Mouse (Mus musculus) heart, postnatal 0 days (tissue): ENCODE results near the gene Sorcs2. TPM values are rescaled to one million over a fixed set of nuclear protein-coding genes. Genes with fewer than 3 reads are reported as not detected.

ENCODE experiments used
- ATAC-seq: fragments of 200-750 bp; cut with Nextera tagmentation; 2 replicates; pipeline ENCODE4 v1.8.0; 2017; ENCODE audit warnings: low read depth, moderate number of reproducible peaks, moderate library complexity; ENCODE audit not compliant: insufficient read depth
- DNase-seq: peaks from one replicate; pipeline ENCODE4 v3.0.0-alpha.2; 2016; ENCODE audit warnings: low spot score
- H3K27ac ChIP-seq: fragments of 300-500 bp; sonication (generic); 2 replicates; pipeline ENCODE4 v1.5.1; 2014; ENCODE audit warnings: low read depth, mild to moderate bottlenecking
- H3K27me3 ChIP-seq: fragments of 300-500 bp; sonication (generic); 2 replicates; pipeline ENCODE4 v1.6.1; 2014; ENCODE audit warnings: low read length, mixed read lengths; ENCODE audit not compliant: control insufficient read depth, insufficient read depth
- H3K36me3 ChIP-seq: fragments of 300-500 bp; sonication (generic); replicated peaks from 2 replicates; pipeline ENCODE4 v1.6.1; 2014; ENCODE audit warnings: low read length, mixed read lengths; ENCODE audit not compliant: control insufficient read depth, insufficient read depth
- H3K4me1 ChIP-seq: fragments of 300-500 bp; sonication (generic); 2 replicates; pipeline ENCODE4 v1.6.1; 2014; ENCODE audit warnings: antibody characterized with exemption; ENCODE audit not compliant: control insufficient read depth, insufficient read depth
- H3K4me2 ChIP-seq: fragments of 300-500 bp; sonication (generic); 2 replicates; pipeline ENCODE4 v1.6.1; 2014; ENCODE audit warnings: low read depth, mild to moderate bottlenecking, low read length, moderate library complexity
- H3K4me3 ChIP-seq: fragments of 300-500 bp; sonication (generic); 2 replicates; pipeline ENCODE4 v1.5.1; 2014; ENCODE audit warnings: low read depth, low read length
- H3K9ac ChIP-seq: fragments of 300-500 bp; sonication (generic); replicated peaks from 2 replicates; pipeline ENCODE4 v1.6.1; 2014; ENCODE audit warnings: low read depth, low read length, mixed read lengths
- H3K9me3 ChIP-seq: fragments of 300-500 bp; sonication (generic); replicated peaks from 2 replicates; pipeline ENCODE4 v1.6.1; 2016; ENCODE audit warnings: low read length; ENCODE audit not compliant: control insufficient read depth
- CTCF ChIP-seq: IDR thresholded peaks from 2 replicates; pipeline ENCODE4 v1.5.1; 2016; ENCODE audit warnings: antibody characterized with exemption, control low read depth, low read depth
- EP300 ChIP-seq: IDR thresholded peaks from 2 replicates; pipeline ENCODE4 v1.6.1; 2016; ENCODE audit warnings: antibody characterized with exemption, low read depth
- WGBS: fragments of 180-500 bp; shearing (Covaris S2); extraction: QIAGEN DNeasy Blood & Tissue Kit; methylation state at CpG from one replicate; pipeline ENCODE4 v1.1.7; 2014; 5-methylcytosine and 5-hydroxymethylcytosine counted together
- polyA plus RNA-seq: library from polyadenylated mRNA; unstranded; fragments of >200 nt; fragmentation: Nextera tagmentation; extraction: Ambion mirVana; gene quantifications from 2 replicates; pipeline ENCODE4 v1.2.1, GENCODE M21; 2015
- total RNA-seq: library from RNA; depleted of rRNA; stranded (reverse); fragments of >200 nt; gene quantifications from 2 replicates; pipeline ENCODE4 v1.2.3, GENCODE M21; 2014; ENCODE audit warnings: low replicate concordance

Gene Sorcs2
- total and polyA plus RNA-seq, 2 experiments from 2014 or later: 3.7 to 32.6 TPM

- 77% methylated on average over 2 of the region's 2 CpGs for WGBS
- H3K27me3 ChIP-seq: no peaks in the 10 kb centered on the region
- DNase-seq (no peak), ATAC-seq (no peak)
- H3K9ac ChIP-seq: no peak overlapping the region
- no peak for TF ChIP-seq CTCF
- TF ChIP-seq EP300: no peak
- H3K9me3 ChIP-seq: no peaks in the 10 kb centered on the region
- H3K4me2 ChIP-seq: no peak overlapping the region
- H3K4me1 ChIP-seq: peaks cover 25% of the 10 kb centered on the region
- no peaks in the 10 kb centered on the region for H3K36me3 ChIP-seq
- H3K27ac ChIP-seq: no peak overlapping the region
- no peak overlapping the region for H3K4me3 ChIP-seq
These were observed 284.2 kb downstream of the Sorcs2 start for GRCm38 (mm10) chr5:36113696-36114095.

- DNase-seq (no peak), ATAC-seq (no peak)
- Histone ChIP-seq H3K9ac (no peak overlapping the region), H3K4me3 (no peak overlapping the region), H3K4me2 (no peak overlapping the region), H3K9me3 (no peaks in the 10 kb centered on the region), H3K4me1 (peaks cover 29% of the 10 kb centered on the region), H3K27me3 (no peaks in the 10 kb centered on the region), H3K27ac (no peak overlapping the region), H3K36me3 (no peaks in the 10 kb centered on the region)
- 76% methylated on average over 6 of the region's 6 CpGs for WGBS
- TF ChIP-seq EP300 (no peak), CTCF (no peak)
These were observed 285.2 kb downstream of the Sorcs2 start for GRCm38 (mm10) chr5:36112696-36113095.

GRCm38 (mm10) chr5:36111516-36111915 is 286.4 kb downstream of the Sorcs2 start:
- no peak for TF ChIP-seq CTCF
- 30% methylated on average over 3 of the region's 3 CpGs for WGBS
- Histone ChIP-seq H3K9ac (no peak overlapping the region), H3K27ac (no peak overlapping the region; the same call in 1 of the 2 replicates), H3K4me3 (no peak overlapping the region), H3K4me1 (peaks cover 29% of the 10 kb centered on the region), H3K27me3 (no peaks in the 10 kb centered on the region), H3K9me3 (no peaks in the 10 kb centered on the region), H3K4me2 (no peak overlapping the region), H3K36me3 (no peaks in the 10 kb centered on the region)
- DNase-seq (peak; percentile 30), ATAC-seq (peak; percentile 83)

GRCm38 (mm10) chr5:36108339-36108887 is 289.5 kb downstream of the Sorcs2 start:
- Histone ChIP-seq H3K4me1 (peaks cover 29% of the 10 kb centered on the region), H3K4me2 (no peak overlapping the region), H3K4me3 (no peak overlapping the region), H3K9ac (no peak overlapping the region), H3K9me3 (0 out of 2 replicates have a peak, but pooled peaks cover 1% of the 10 kb centered on the region), H3K27ac (no peak overlapping the region), H3K27me3 (no peaks in the 10 kb centered on the region), H3K36me3 (no peaks in the 10 kb centered on the region)
- 39% methylated on average over 4 of the region's 4 CpGs for WGBS
- ATAC-seq (no peak), DNase-seq (no peak)
- no peak for TF ChIP-seq CTCF
- TF ChIP-seq EP300: no peak

GRCm38 (mm10) chr5:36103483-36103882 is 294.5 kb downstream of the Sorcs2 start:
- Histone ChIP-seq H3K27me3 (no peaks in the 10 kb centered on the region), H3K36me3 (no peaks in the 10 kb centered on the region), H3K4me1 (peaks cover 11% of the 10 kb centered on the region), H3K4me2 (no peak overlapping the region), H3K4me3 (no peak overlapping the region), H3K27ac (no peak overlapping the region), H3K9me3 (0 out of 2 replicates have a peak, but pooled peaks cover 5% of the 10 kb centered on the region), H3K9ac (no peak overlapping the region)
- ATAC-seq (no peak), DNase-seq (no peak)
- WGBS: 90% methylated on average over 2 of the region's 2 CpGs
- TF ChIP-seq CTCF (no peak; the same call in 1 of the 2 replicates), EP300 (no peak)

- no peak overlapping the region for H3K9ac ChIP-seq
- ATAC-seq (no peak), DNase-seq (no peak)
- H3K4me3 ChIP-seq: no peak overlapping the region
- no peaks in the 10 kb centered on the region for H3K36me3 ChIP-seq
- peaks cover 9% of the 10 kb centered on the region for H3K4me1 ChIP-seq
- no peak overlapping the region for H3K27ac ChIP-seq
- no peak for TF ChIP-seq CTCF
- no peak for TF ChIP-seq EP300
- no peaks in the 10 kb centered on the region for H3K27me3 ChIP-seq
- 0 out of 2 replicates have a peak, but pooled peaks cover 5% of the 10 kb centered on the region for H3K9me3 ChIP-seq
- WGBS: 43% methylated on average over 10 of the region's 10 CpGs
- H3K4me2 ChIP-seq: no peak overlapping the region
These were observed 296.8 kb downstream of the Sorcs2 start for GRCm38 (mm10) chr5:36101129-36101528.
